In the genomic region with DNA sequence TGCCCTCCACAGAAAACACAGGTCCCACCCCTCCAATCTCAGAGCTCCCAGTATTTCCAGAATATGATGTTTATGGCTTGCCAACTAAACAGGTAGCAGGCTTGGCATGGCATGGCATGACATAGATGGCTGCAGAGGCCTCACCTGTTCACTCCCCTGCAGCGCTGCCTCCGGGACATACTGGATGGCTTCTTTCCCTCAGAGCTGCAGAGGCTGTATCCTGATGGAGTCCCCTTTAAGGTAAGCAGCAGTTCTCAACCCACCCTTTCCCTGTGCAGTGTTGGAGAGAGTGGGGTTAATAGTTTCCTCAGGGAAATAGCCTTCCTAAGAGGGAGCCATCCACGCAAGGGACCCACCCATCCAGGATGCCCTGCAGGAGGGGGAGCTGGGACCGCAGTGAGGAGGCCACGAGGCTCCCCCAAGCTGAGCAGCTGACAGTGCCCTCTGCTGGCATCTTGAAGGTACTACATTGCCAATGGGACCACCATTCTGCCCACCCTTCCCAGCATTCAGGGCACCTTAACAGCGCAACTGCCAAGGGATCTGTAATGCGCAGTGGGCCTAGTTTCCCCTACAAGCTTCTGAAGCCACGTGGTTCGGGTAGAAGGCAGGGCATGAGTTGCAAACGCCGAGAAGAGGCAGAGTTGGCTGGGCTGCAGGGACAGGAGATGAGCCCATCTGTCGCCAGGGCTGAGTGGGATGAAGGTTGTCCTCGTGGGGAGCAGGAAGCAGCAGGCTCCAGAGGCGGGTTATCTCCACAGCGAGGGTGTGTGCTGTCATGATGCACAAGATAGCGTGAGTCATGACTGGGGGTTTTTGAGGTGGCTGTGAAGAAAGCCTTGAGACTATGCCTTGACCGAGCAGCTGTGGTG, we compare ENCODE assay signal across 9 mouse cellular contexts. TPM values are rescaled to one million over a fixed set of nuclear protein-coding genes. Genes with fewer than 3 reads are reported as not detected.
DNase-seq lines count a peak whose midpoint lies in the region; ATAC-seq lines count a peak whose summit lies in the region.
"Had no signal": no experiment of that assay in that cellular context is flagged by ENCODE, and none has a peak within 500 bp of the region (broad histone marks: within the 10 kb centered on the region; RNA-seq: fewer than 3 reads in every experiment).

No protein-coding gene starts in this region.

- no peak overlapping the region for H3K9ac ChIP-seq in neural tube, embryonic 15.5 days (replicated peaks)
- H3K9ac ChIP-seq: embryonic facial prominence, embryonic 12.5 days had no signal

- no peaks in the 10 kb centered on the region for H3K36me3 ChIP-seq in neural tube, embryonic 15.5 days

- peaks cover 32% of the 10 kb centered on the region for H3K4me1 ChIP-seq in neural tube, embryonic 15.5 days

- ATAC-seq in erythroblast, adult 5-6 weeks (replicated peaks; ENCODE audit: low FRiP score, poor library complexity, severe bottlenecking) = peak; percentile 53
- ATAC-seq in neural tube, embryonic 15.5 days (ENCODE audit: low FRiP score) = no peak

- peak; percentile 50 for DNase-seq in kidney, postnatal 10 days
- no peak for DNase-seq in kidney, postnatal 14 days
- peak; percentile 53 for DNase-seq in adrenal gland, postnatal 25 days
- DNase-seq in induced T-regulatory cell, adult 2 months (ENCODE audit: low read depth) = peak; percentile 87
- DNase-seq in liver (peak; percentile 50), adipocyte (ENCODE audit: low spot score) (no peak)

- 0 out of 2 replicates have a peak overlapping the region, but pooled peaks have one; percentile 17 for H3K4me2 ChIP-seq in neural tube, embryonic 15.5 days
- H3K4me2 ChIP-seq: embryonic facial prominence, embryonic 12.5 days had no signal

- H3K4me3 ChIP-seq in neural tube, embryonic 15.5 days (replicated peaks) = no peak overlapping the region
- H3K4me3 ChIP-seq: embryonic facial prominence, embryonic 12.5 days had no signal

- 30% methylated on average over 17 of the region's 17 CpGs for WGBS in neural tube, embryonic 15.5 days

- no peaks in the 10 kb centered on the region for H3K9me3 ChIP-seq in neural tube, embryonic 15.5 days (replicated peaks)
- H3K9me3 ChIP-seq: embryonic facial prominence, embryonic 12.5 days had no signal

- H3K27ac ChIP-seq in neural tube, embryonic 15.5 days (replicated peaks) = no peak overlapping the region; the same call in 1 of the 2 replicates
- H3K27ac ChIP-seq: embryonic facial prominence, embryonic 12.5 days had no signal

- no peaks in the 10 kb centered on the region for H3K27me3 ChIP-seq in neural tube, embryonic 15.5 days (replicated peaks)
- H3K27me3 ChIP-seq: embryonic facial prominence, embryonic 12.5 days had no signal

RNA-seq across cellular contexts. Expression of gene Sh3bgrl3, which starts 4.7 kb away (rescaled TPM):
- 62.5 and 73.2 TPM in 2 replicates for total RNA-seq in adrenal gland, postnatal 25 days (2021)
- 231 and 242 TPM in 2 replicates for total RNA-seq in erythroblast, adult 5-6 weeks (2015; ENCODE audit: low replicate concordance)
- 56.2 and 119 TPM in 2 replicates for total RNA-seq in erythroblast, adult 5-6 weeks (2017; ENCODE audit: low replicate concordance)
- 436 and 479 TPM in 2 replicates for polyA plus RNA-seq in neural tube, embryonic 15.5 days (2015; fragmentation: Nextera tagmentation; extraction: Ambion mirVana)

RNA-seq across cellular contexts. Expression of gene Ubxn11, which starts 21.5 kb away (rescaled TPM):
- 8.1 and 9.4 TPM in 2 replicates for total RNA-seq in adrenal gland, postnatal 25 days (2021)
- 0.84 TPM in 1 of 2 replicates, not detected in the other for total RNA-seq in erythroblast, adult 5-6 weeks (2015; ENCODE audit: low replicate concordance)
- total RNA-seq in erythroblast, adult 5-6 weeks (2017; ENCODE audit: low replicate concordance) = 2.4 TPM in 1 of 2 replicates, not detected in the other
- 16.2 and 19.4 TPM in 2 replicates for polyA plus RNA-seq in neural tube, embryonic 15.5 days (2015; fragmentation: Nextera tagmentation; extraction: Ambion mirVana)

RNA-seq across cellular contexts. Expression of gene Cd52, which starts 29.0 kb away (rescaled TPM):
- 3.5 and 8.4 TPM in 2 replicates for total RNA-seq in adrenal gland, postnatal 25 days (2021)
- 324 and 347 TPM in 2 replicates for total RNA-seq in erythroblast, adult 5-6 weeks (2015; ENCODE audit: low replicate concordance)
- 146 and 324 TPM in 2 replicates for total RNA-seq in erythroblast, adult 5-6 weeks (2017; ENCODE audit: low replicate concordance)
- 5.6 and 29.0 TPM in 2 replicates for polyA plus RNA-seq in neural tube, embryonic 15.5 days (2015; fragmentation: Nextera tagmentation; extraction: Ambion mirVana)

Comparison
In these comparisons a context has a peak if more than half of its experiments do, and no peak if none do; other contexts are left out.
1. DNase-seq: peak in kidney, postnatal 10 days (single experiment), adrenal gland, postnatal 25 days (single experiment), induced T-regulatory cell, adult 2 months (single experiment) and liver (single experiment); none in kidney, postnatal 14 days (single experiment) and adipocyte (single experiment).
2. RNA of gene Cd52, which starts 29.0 kb away (total RNA-seq): 146 to 347 TPM in erythroblast, adult 5-6 weeks; 3.5 to 8.4 TPM in adrenal gland, postnatal 25 days; every median in the first group is over 10 times any median in the second.